8 mouse cellular contexts compared by ENCODE assay signal in the genomic region with DNA sequence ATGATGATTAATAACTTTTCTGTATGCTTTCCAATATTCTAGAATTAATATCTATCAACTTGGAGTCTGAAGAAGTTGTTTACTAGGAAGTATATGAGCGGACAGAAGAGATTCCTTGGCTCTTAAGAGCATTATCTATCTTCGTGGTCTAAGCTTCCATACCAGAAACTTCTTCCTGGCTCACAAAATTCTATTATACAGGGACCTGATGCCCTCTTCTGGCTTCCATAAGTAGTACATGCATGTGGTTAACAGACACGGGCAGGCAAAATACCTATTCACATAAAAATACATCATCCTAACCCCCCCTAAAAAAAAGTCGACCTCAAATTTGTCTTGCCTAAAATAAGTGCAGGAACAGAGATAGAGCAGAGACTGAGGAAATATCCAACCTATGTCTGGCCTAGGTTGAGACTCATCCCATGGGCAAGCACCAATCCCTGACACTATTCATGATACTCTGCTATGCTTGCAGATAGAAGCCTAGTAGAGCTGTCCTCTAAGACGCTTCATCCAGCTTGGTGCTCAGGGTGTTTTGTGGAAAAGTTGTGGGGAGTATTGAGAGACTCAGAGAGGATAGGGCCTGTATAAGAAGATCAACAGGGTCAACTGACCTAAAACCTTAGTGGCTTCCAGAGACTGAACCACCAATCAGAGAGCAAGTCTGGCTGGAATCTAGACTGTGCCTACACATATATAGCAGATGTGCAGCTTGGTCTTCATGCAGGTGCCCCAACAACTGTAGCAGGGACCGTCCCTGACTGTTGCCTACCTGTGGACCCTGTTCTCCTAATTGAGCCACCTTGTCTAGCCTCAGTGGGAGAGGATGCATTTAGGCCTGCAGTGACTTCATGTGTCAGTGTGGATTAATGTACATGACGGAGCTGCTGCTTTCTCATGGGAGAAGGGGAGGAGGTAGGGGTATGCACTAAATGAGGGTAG. TPM values are rescaled to one million over a fixed set of nuclear protein-coding genes. Genes with fewer than 3 reads are reported as not detected.
DNase-seq lines count a peak whose midpoint lies in the region; ATAC-seq lines count a peak whose summit lies in the region.
"Had no signal": no experiment of that assay in that cellular context is flagged by ENCODE, and none has a peak within 500 bp of the region (broad histone marks: within the 10 kb centered on the region; RNA-seq: fewer than 3 reads in every experiment).

No protein-coding gene starts in this region.

- peak; percentile 89 for ATAC-seq in megakaryocyte-erythroid progenitor cell, adult 5-6 weeks (replicated peaks; ENCODE audit: low FRiP score, low TSS enrichment, poor library complexity, severe bottlenecking)

- DNase-seq in thymus, postnatal 0 days (ENCODE audit: low spot score), result peak; percentile 24
- DNase-seq in thymus, postnatal 36 days, result no peak
- peak; percentile 12 to 38 for DNase-seq in adrenal gland, postnatal 36 days
- DNase-seq in heart, adult 8-10 months (ENCODE audit: low spot score), result peak; percentile 54
- DNase-seq in kidney, postnatal 36 days, result peak; percentile 63 to 69
- peak; percentile 37 for DNase-seq in yolk sac, embryonic 10.5 days (ENCODE audit: low spot score)

RNA-seq across cellular contexts. Expression of a gene that starts 2.5 kb away (rescaled TPM):
- 17.4 and 18.1 TPM in 2 replicates for polyA plus RNA-seq in thymus, postnatal 0 days (2015; fragmentation: Nextera tagmentation; extraction: Ambion mirVana)
- total RNA-seq in adrenal gland, postnatal 36 days (2021), result under 1 TPM; 0.26 to 0.59 TPM
- not detected for total RNA-seq in heart, adult 8-10 months (2022)
- 0.59 TPM in 1 of 2 replicates, not detected in the other for total RNA-seq in megakaryocyte-erythroid progenitor cell, adult 5-6 weeks (2014; fragmentation: Nextera tagmentation)
- total RNA-seq in megakaryocyte-erythroid progenitor cell, adult 5-6 weeks (2017), result 0.76 TPM in 1 of 2 replicates, not detected in the other
- polyA plus RNA-seq: embryonic facial prominence, embryonic 13.5 days had no signal

RNA-seq across cellular contexts. Expression of a gene that starts 53.2 kb away (rescaled TPM):
- polyA plus RNA-seq in thymus, postnatal 0 days (2015; fragmentation: Nextera tagmentation; extraction: Ambion mirVana), result 1.1 and 1.9 TPM in 2 replicates
- under 1 TPM; 0.23 to 0.76 TPM for total RNA-seq in adrenal gland, postnatal 36 days (2021)
- total RNA-seq in heart, adult 8-10 months (2022), result 1 to 10 TPM; 1.7 to 2.3 (median 1.8) TPM
- total RNA-seq in megakaryocyte-erythroid progenitor cell, adult 5-6 weeks (2014; fragmentation: Nextera tagmentation), result not detected in 2 replicates
- total RNA-seq in megakaryocyte-erythroid progenitor cell, adult 5-6 weeks (2017), result not detected in 2 replicates
- polyA plus RNA-seq: embryonic facial prominence, embryonic 13.5 days had no signal

Comparison
In these comparisons a context has a peak if more than half of its experiments do, and no peak if none do; other contexts are left out.
1. DNase-seq: peak in thymus, postnatal 0 days (single experiment), adrenal gland, postnatal 36 days (2 of 2), heart, adult 8-10 months (single experiment), kidney, postnatal 36 days (2 of 2) and yolk sac, embryonic 10.5 days (single experiment); none in thymus, postnatal 36 days (0 of 2).